Mouse (Mus musculus): ENCODE measurements around the gene Arhgdib. TPM values are rescaled to one million over a fixed set of nuclear protein-coding genes. Genes with fewer than 3 reads are reported as not detected.

The Arhgdib gene
- polyA plus RNA-seq, 1 experiment = 3.0 TPM

DNA sequence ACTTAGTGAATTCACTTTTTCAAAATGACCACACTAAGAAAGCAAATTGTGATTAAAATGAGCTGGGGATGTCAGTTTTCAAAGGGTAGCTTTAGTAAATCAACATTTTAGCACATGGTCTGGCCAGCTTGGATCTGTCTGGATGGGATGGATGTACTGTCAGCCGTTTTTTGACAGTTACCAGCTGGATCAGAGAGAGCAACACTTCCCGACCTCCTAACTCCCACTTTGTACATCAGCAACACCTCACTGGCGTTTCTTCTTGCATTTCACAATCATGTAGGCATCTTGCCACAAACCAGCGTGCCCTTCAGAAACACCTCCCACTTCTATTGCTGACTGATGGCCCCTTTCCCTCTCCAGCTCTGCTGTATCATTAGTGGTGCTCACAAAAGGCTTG lies 43.5 kb downstream of the Arhgdib start:
- Histone ChIP-seq H3K27me3 (ENCODE audit: control insufficient read depth, insufficient read depth, low read length, poor library complexity, severe bottlenecking) (no peaks in the 10 kb centered on the region), H3K4me1 (ENCODE audit: control insufficient read depth, insufficient read depth, low read length) (no peaks in the 10 kb centered on the region), H3K9ac (ENCODE audit: low read depth, poor library complexity, severe bottlenecking) (no peak overlapping the region), H3K36me3 (ENCODE audit: control insufficient read depth, insufficient read depth, low read length, poor library complexity, severe bottlenecking) (no peaks in the 10 kb centered on the region), H3K4me3 (ENCODE audit: low read depth, low read length) (no peak overlapping the region), H3K9me3 (replicated peaks; ENCODE audit: control insufficient read depth, insufficient read depth, low read length, poor library complexity, severe bottlenecking) (no peaks in the 10 kb centered on the region), H3K27ac (ENCODE audit: insufficient read depth, low read length) (no peak overlapping the region)
- TF ChIP-seq POLR2A (IDR thresholded peaks at IDR 0.05; ENCODE audit: insufficient read depth, low read length) = no peak
- no peak for TF ChIP-seq EP300 (IDR thresholded peaks at IDR 0.05; ENCODE audit: insufficient read depth, low read depth, low read length)
- no peak for TF ChIP-seq CTCF (IDR thresholded peaks at IDR 0.05; ENCODE audit: low read depth, low read length)

DNA sequence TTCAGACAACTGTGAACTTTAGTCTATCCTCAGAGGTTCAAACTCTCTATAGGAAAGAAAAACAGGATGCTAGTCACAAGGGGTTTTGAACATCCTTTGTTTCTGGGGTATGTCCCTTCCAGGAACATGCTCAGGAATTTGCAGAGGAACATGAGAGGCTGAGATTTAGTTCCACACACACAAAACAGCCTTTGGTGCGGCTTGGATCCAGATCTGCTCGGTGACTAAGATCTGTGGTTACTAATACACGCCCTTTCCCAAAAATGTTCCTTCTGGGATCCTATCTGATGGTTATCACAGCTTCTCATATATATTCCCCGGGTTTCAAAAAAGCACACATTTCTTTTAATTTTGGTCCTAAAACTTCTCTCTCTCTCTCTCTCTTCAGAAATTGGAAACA lies 43.9 kb downstream of the Arhgdib start:
- H3K27ac ChIP-seq (ENCODE audit: insufficient read depth, low read length) = no peak overlapping the region
- H3K9me3 ChIP-seq (replicated peaks; ENCODE audit: control insufficient read depth, insufficient read depth, low read length, poor library complexity, severe bottlenecking) = no peaks in the 10 kb centered on the region
- TF ChIP-seq CTCF (IDR thresholded peaks at IDR 0.05; ENCODE audit: low read depth, low read length) = no peak
- TF ChIP-seq POLR2A (IDR thresholded peaks at IDR 0.05; ENCODE audit: insufficient read depth, low read length) = no peak
- no peaks in the 10 kb centered on the region for H3K27me3 ChIP-seq (ENCODE audit: control insufficient read depth, insufficient read depth, low read length, poor library complexity, severe bottlenecking)
- H3K4me3 ChIP-seq (ENCODE audit: low read depth, low read length) = no peak overlapping the region
- no peaks in the 10 kb centered on the region for H3K4me1 ChIP-seq (ENCODE audit: control insufficient read depth, insufficient read depth, low read length)
- H3K36me3 ChIP-seq (ENCODE audit: control insufficient read depth, insufficient read depth, low read length, poor library complexity, severe bottlenecking) = no peaks in the 10 kb centered on the region
- no peak overlapping the region for H3K9ac ChIP-seq (ENCODE audit: low read depth, poor library complexity, severe bottlenecking)

DNA sequence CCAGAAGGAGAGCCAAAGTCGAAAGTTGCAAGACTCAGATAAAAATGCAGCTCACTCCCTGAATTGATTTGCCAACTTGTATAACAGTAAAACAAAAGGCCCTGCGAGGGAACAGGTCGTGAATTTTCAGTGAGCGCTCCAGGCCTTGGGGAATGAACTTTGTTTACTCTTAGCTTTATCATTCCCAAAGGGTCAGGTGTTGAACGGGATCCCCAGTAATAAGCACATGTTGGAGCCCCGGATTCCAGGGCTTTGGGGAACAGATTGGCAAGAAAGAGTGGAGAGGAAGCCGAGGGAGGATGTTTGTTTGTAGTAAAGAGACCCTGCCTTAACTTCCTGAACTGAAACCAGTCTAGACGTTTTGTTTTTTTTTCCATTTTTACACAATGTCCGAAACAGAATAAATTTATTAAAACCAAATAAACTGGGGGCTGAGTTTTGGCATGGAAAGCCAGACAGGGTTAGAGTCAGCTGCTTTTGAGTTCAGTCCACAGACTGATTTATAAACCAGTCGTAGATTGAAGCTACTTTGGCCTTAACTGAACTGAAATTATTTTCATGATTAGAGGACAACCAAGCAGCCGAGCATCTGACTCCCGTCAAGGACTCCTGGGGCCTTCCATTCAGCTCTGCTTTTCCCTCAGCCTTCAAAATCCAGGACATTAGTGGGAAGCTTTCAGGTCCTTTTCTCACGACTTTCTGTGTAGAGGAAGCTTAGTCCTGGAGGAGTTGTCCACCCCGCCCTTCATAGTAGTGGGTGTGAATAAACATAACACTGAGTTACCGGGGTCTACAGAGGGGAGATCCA lies 47.0 kb downstream of the Arhgdib start:
- no peak overlapping the region for H3K4me3 ChIP-seq (ENCODE audit: low read depth, low read length)
- H3K27me3 ChIP-seq (ENCODE audit: control insufficient read depth, insufficient read depth, low read length, poor library complexity, severe bottlenecking) = no peaks in the 10 kb centered on the region
- no peak overlapping the region for H3K9ac ChIP-seq (ENCODE audit: low read depth, poor library complexity, severe bottlenecking)
- no peak overlapping the region for H3K27ac ChIP-seq (ENCODE audit: insufficient read depth, low read length)
- H3K9me3 ChIP-seq (replicated peaks; ENCODE audit: control insufficient read depth, insufficient read depth, low read length, poor library complexity, severe bottlenecking) = no peaks in the 10 kb centered on the region
- H3K4me1 ChIP-seq (ENCODE audit: control insufficient read depth, insufficient read depth, low read length) = no peaks in the 10 kb centered on the region
- no peaks in the 10 kb centered on the region for H3K36me3 ChIP-seq (ENCODE audit: control insufficient read depth, insufficient read depth, low read length, poor library complexity, severe bottlenecking)
- no peak for TF ChIP-seq CTCF (IDR thresholded peaks at IDR 0.05; ENCODE audit: low read depth, low read length)
- no peak for TF ChIP-seq POLR2A (IDR thresholded peaks at IDR 0.05; ENCODE audit: insufficient read depth, low read length)
- no peak for TF ChIP-seq EP300 (IDR thresholded peaks at IDR 0.05; ENCODE audit: insufficient read depth, low read depth, low read length)

DNA sequence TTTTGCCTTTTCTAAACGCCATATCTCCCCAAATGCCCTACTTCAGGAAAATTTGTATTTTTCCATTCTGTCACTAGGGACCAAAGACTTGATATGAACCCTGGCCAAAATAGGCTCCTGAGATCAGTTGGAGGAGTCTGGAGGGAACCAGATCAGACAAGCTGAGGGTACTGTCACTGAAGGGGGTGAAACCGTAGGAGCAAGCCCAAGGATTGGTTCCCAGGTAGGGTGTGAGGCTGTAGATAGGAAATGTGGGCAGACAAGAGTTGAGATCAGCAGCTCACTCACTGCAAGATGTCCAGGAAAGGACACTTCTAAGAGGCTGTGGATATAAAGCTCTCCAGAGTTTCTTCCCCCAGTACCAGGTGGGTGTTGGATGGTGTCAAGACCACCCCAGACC lies 49.7 kb downstream of the Arhgdib start:
- Histone ChIP-seq H3K27ac (ENCODE audit: insufficient read depth, low read length) (no peak overlapping the region), H3K9ac (ENCODE audit: low read depth, poor library complexity, severe bottlenecking) (no peak overlapping the region), H3K36me3 (ENCODE audit: control insufficient read depth, insufficient read depth, low read length, poor library complexity, severe bottlenecking) (no peaks in the 10 kb centered on the region), H3K9me3 (replicated peaks; ENCODE audit: control insufficient read depth, insufficient read depth, low read length, poor library complexity, severe bottlenecking) (no peaks in the 10 kb centered on the region), H3K4me1 (ENCODE audit: control insufficient read depth, insufficient read depth, low read length) (no peaks in the 10 kb centered on the region), H3K4me3 (ENCODE audit: low read depth, low read length) (no peak overlapping the region), H3K27me3 (ENCODE audit: control insufficient read depth, insufficient read depth, low read length, poor library complexity, severe bottlenecking) (no peaks in the 10 kb centered on the region)
- TF ChIP-seq POLR2A (IDR thresholded peaks at IDR 0.05; ENCODE audit: insufficient read depth, low read length) (no peak), CTCF (IDR thresholded peaks at IDR 0.05; ENCODE audit: low read depth, low read length) (no peak), EP300 (IDR thresholded peaks at IDR 0.05; ENCODE audit: insufficient read depth, low read depth, low read length) (no peak)

DNA sequence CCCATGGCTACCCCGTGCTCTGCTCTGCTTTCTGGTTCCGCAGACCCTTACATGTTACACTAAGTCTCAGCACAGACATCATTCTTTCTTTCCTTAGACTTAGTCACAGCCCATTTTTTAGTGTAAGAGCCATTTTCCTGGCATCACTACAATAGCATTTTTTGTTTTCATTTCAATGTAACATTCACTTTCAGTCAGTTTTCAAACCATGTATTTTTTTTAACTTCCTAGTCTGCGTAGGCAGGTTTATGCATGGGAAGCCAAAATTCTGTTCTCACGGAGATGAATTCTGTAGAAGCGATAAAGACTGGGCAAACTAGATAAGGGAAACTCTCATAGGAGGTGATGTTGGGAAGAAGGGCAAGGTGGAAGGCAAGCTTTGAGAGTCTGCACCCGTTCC lies 52.1 kb downstream of the Arhgdib start:
- H3K4me1 ChIP-seq (ENCODE audit: control insufficient read depth, insufficient read depth, low read length) = no peaks in the 10 kb centered on the region

DNA sequence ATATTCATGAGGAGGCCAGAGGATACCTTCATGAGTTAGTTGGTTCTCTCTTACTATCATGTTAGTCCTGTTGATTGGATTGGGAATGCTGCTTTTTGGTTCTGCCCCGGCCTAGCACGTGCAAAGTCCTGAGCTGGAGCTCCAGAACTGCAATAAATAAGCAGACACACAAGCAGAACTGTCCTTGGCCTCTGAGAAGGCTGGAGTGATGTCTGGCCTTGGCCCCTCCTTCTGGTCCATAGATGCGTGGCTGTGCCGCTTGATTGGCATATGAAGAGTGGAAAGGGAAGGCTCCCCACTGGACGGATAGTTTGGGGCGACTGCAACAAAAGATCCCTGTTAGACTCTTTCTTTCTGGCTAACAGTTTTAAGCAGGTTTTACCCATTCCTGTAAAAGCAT lies 52.6 kb downstream of the Arhgdib start:
- TF ChIP-seq EP300 (IDR thresholded peaks at IDR 0.05; ENCODE audit: insufficient read depth, low read depth, low read length) = no peak
- no peak for TF ChIP-seq POLR2A (IDR thresholded peaks at IDR 0.05; ENCODE audit: insufficient read depth, low read length)
- no peak for TF ChIP-seq CTCF (IDR thresholded peaks at IDR 0.05; ENCODE audit: low read depth, low read length)
- Histone ChIP-seq H3K27me3 (ENCODE audit: control insufficient read depth, insufficient read depth, low read length, poor library complexity, severe bottlenecking) (no peaks in the 10 kb centered on the region), H3K4me1 (ENCODE audit: control insufficient read depth, insufficient read depth, low read length) (no peaks in the 10 kb centered on the region), H3K4me3 (ENCODE audit: low read depth, low read length) (no peak overlapping the region), H3K9ac (ENCODE audit: low read depth, poor library complexity, severe bottlenecking) (no peak overlapping the region), H3K27ac (ENCODE audit: insufficient read depth, low read length) (no peak overlapping the region), H3K36me3 (ENCODE audit: control insufficient read depth, insufficient read depth, low read length, poor library complexity, severe bottlenecking) (no peaks in the 10 kb centered on the region), H3K9me3 (replicated peaks; ENCODE audit: control insufficient read depth, insufficient read depth, low read length, poor library complexity, severe bottlenecking) (no peaks in the 10 kb centered on the region)

More for the DNA sequence above, 52.1 kb downstream of the Arhgdib start:
- H3K27ac ChIP-seq (ENCODE audit: insufficient read depth, low read length) = no peak overlapping the region
- H3K9ac ChIP-seq (ENCODE audit: low read depth, poor library complexity, severe bottlenecking) = no peak overlapping the region
- no peaks in the 10 kb centered on the region for H3K9me3 ChIP-seq (replicated peaks; ENCODE audit: control insufficient read depth, insufficient read depth, low read length, poor library complexity, severe bottlenecking)
- H3K27me3 ChIP-seq (ENCODE audit: control insufficient read depth, insufficient read depth, low read length, poor library complexity, severe bottlenecking) = no peaks in the 10 kb centered on the region
- TF ChIP-seq POLR2A (IDR thresholded peaks at IDR 0.05; ENCODE audit: insufficient read depth, low read length) = no peak
- TF ChIP-seq EP300 (IDR thresholded peaks at IDR 0.05; ENCODE audit: insufficient read depth, low read depth, low read length) = no peak
- TF ChIP-seq CTCF (IDR thresholded peaks at IDR 0.05; ENCODE audit: low read depth, low read length) = no peak
- H3K4me3 ChIP-seq (ENCODE audit: low read depth, low read length) = no peak overlapping the region
- H3K36me3 ChIP-seq (ENCODE audit: control insufficient read depth, insufficient read depth, low read length, poor library complexity, severe bottlenecking) = no peaks in the 10 kb centered on the region
